ENCODE assay signal across 9 mouse cellular contexts in the genomic region with DNA sequence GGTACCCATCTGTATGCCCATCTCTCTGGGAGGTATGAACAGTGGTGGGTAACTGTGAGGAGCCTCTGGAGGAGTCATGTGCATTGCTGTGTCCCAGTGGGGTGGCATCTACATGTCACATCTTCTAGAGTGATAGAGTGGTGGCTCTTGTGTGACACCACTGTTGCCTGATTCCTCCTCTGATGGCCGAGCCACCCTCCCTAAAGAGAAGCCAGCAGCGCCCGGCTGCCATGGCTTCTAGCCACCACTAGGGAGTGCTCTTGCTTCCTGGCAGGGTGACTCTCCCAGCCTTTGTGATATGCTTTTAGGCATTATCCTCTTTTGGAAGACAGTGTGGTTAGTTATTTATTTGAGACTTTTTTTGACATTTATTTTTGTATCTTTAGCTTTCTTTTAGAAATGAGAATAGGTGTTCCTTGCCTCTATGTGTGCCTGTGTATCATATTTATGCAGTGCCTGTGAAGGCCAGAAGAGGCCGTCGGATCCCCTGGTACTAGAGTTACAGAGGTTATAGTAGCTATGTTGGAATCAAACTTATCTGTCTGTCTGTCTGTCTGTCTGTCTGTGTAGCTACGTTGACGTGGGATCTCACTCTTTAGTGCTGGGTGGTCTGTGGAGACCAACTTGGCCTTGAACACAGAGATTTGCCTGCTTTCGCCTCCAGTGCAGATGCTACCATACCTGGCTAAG. TPM values are rescaled to one million over a fixed set of nuclear protein-coding genes. Genes with fewer than 3 reads are reported as not detected.
DNase-seq lines count a peak whose midpoint lies in the region; ATAC-seq and TF ChIP-seq lines count a peak whose summit lies in the region.
"Had no signal": no experiment of that assay in that cellular context is flagged by ENCODE, and none has a peak within 500 bp of the region (broad histone marks: within the 10 kb centered on the region; RNA-seq: fewer than 3 reads in every experiment).

No protein-coding gene starts in this region.

- WGBS in forebrain, embryonic 10.5 days, result 54% methylated on average over 8 of the region's 8 CpGs
- WGBS in large intestine, adult 2 months, result 49% methylated on average over 8 of the region's 8 CpGs
- WGBS in lung, embryonic 14.5 days, result 40% methylated on average over 8 of the region's 8 CpGs
- WGBS in olfactory bulb, adult 2 months, result 39% methylated on average over 8 of the region's 8 CpGs

- no peak overlapping the region for H3K4me3 ChIP-seq in E14TG2a.4 (replicated peaks; ENCODE audit: low read length)
- no peak overlapping the region for H3K4me3 ChIP-seq in forebrain, embryonic 10.5 days
- no peak overlapping the region for H3K4me3 ChIP-seq in lung, embryonic 14.5 days (ENCODE audit: low read depth, low read length)
- no peak overlapping the region for H3K4me3 ChIP-seq in olfactory bulb, adult 2 months (ENCODE audit: insufficient read depth, low read depth, low read length)
- H3K4me3 ChIP-seq: erythroblast, embryonic 14.5 days had no signal

- H3K27ac ChIP-seq in forebrain, embryonic 10.5 days, result peak overlapping the region; percentile 52; the same call in 1 of the 2 replicates
- H3K27ac ChIP-seq in lung, embryonic 14.5 days (ENCODE audit: low read depth), result no peak overlapping the region
- no peak overlapping the region for H3K27ac ChIP-seq in olfactory bulb, adult 2 months (ENCODE audit: insufficient read depth, low read depth, low read length)

- TF ChIP-seq POLR2A in brain, embryonic 14.5 days (IDR thresholded peaks at IDR 0.05; ENCODE audit: borderline replicate concordance, extremely low read depth, insufficient read depth, insufficient read length, poor library complexity, severe bottlenecking), result no peak
- TF ChIP-seq POLR2A in olfactory bulb, adult 2 months (IDR thresholded peaks at IDR 0.05; ENCODE audit: insufficient read depth, low read depth, low read length), result no peak

- H3K9me3 ChIP-seq in E14TG2a.4 (ENCODE audit: low read length), result no peaks in the 10 kb centered on the region
- H3K9me3 ChIP-seq in forebrain, embryonic 10.5 days, result no peaks in the 10 kb centered on the region
- no peaks in the 10 kb centered on the region for H3K9me3 ChIP-seq in lung, embryonic 14.5 days (ENCODE audit: low read depth, low read length)

- no peaks in the 10 kb centered on the region for H3K27me3 ChIP-seq in E14TG2a.4 (ENCODE audit: insufficient read depth, low read length)
- no peaks in the 10 kb centered on the region for H3K27me3 ChIP-seq in forebrain, embryonic 10.5 days (ENCODE audit: poor library complexity, severe bottlenecking)
- no peaks in the 10 kb centered on the region for H3K27me3 ChIP-seq in lung, embryonic 14.5 days (ENCODE audit: insufficient read depth, low read length)

- peak; percentile 53 for ATAC-seq in lung, embryonic 14.5 days (ENCODE audit: insufficient read depth)

- TF ChIP-seq CTCF in E14TG2a.4 (conservative IDR thresholded peaks at IDR 0.05; ENCODE audit: low read length), result peak; percentile 98
- TF ChIP-seq CTCF in brain, embryonic 14.5 days (IDR thresholded peaks at IDR 0.05; ENCODE audit: borderline replicate concordance, extremely low read depth, insufficient read depth, insufficient read length), result peak; percentile 92
- peak; percentile 96 for TF ChIP-seq CTCF in lung, embryonic 14.5 days (IDR thresholded peaks at IDR 0.05; ENCODE audit: low read depth)
- TF ChIP-seq CTCF in olfactory bulb, adult 2 months (IDR thresholded peaks at IDR 0.05; ENCODE audit: insufficient read depth, low read depth, low read length), result peak; percentile 97

- H3K4me2 ChIP-seq in lung, embryonic 14.5 days, result no peak overlapping the region

- intact Hi-C loops in heart, postnatal 25 days (cut with DNase I), result loop anchor here (1.0 to 5.0 kb wide), 4 partner anchors 38 to 170 kb away; partner anchors contain the start of genes Parp3 and Rrp9

- H3K36me3 ChIP-seq in E14TG2a.4 (ENCODE audit: insufficient read depth, low read length), result peaks cover 63% of the 10 kb centered on the region
- H3K36me3 ChIP-seq in forebrain, embryonic 10.5 days (replicated peaks), result peaks cover 34% of the 10 kb centered on the region
- H3K36me3 ChIP-seq in lung, embryonic 14.5 days (ENCODE audit: insufficient read depth), result peaks cover 17% of the 10 kb centered on the region

- H3K4me1 ChIP-seq in E14TG2a.4 (replicated peaks; ENCODE audit: low read depth, low read length), result peaks cover 50% of the 10 kb centered on the region
- peaks cover 19% of the 10 kb centered on the region for H3K4me1 ChIP-seq in forebrain, embryonic 10.5 days
- H3K4me1 ChIP-seq in lung, embryonic 14.5 days (ENCODE audit: insufficient read depth), result no peaks in the 10 kb centered on the region
- peaks cover 29% of the 10 kb centered on the region for H3K4me1 ChIP-seq in olfactory bulb, adult 2 months (ENCODE audit: control insufficient read depth, insufficient read depth, low read length)

- DNase-seq in brain, embryonic 14.5 days (ENCODE audit: low read depth), result peak; percentile 75
- peak; percentile 67 for DNase-seq in forebrain, embryonic 10.5 days (ENCODE audit: extremely low spot score, low spot score)
- peak; percentile 62 for DNase-seq in heart, postnatal 25 days (ENCODE audit: low spot score)
- DNase-seq in large intestine, adult 2 months (ENCODE audit: low read depth, low spot score), result peak; percentile 28
- peak; percentile 88 for DNase-seq in lung, embryonic 14.5 days
- peak; percentile 71 for DNase-seq in thymus, postnatal 14 days

- no peak overlapping the region for H3K9ac ChIP-seq in lung, embryonic 14.5 days

RNA-seq across cellular contexts. Expression of gene Poc1a, which starts 25.9 kb away (rescaled TPM):
- polyA plus RNA-seq in brain, embryonic 14.5 days (2012; rRNA removed), result 10.4 and 15.4 TPM in 2 replicates
- polyA plus RNA-seq in forebrain, embryonic 10.5 days (2016; fragmentation: Nextera tagmentation; extraction: Ambion mirVana), result 42.7 and 46.4 TPM in 2 replicates
- total RNA-seq in heart, postnatal 25 days (2021), result 1 to 10 TPM; 3.3 to 3.4 TPM
- 19.7 and 23.2 TPM in 2 replicates for polyA plus RNA-seq in large intestine, adult 2 months (2012; rRNA removed)
- polyA plus RNA-seq in lung, embryonic 14.5 days (2014; fragmentation: Nextera tagmentation; extraction: Ambion mirVana), result 27.1 and 29.5 TPM in 2 replicates
- polyA plus RNA-seq in olfactory bulb, adult 2 months (2012; ENCODE audit: insufficient read depth, insufficient read length, low replicate concordance, missing spikeins), result not detected in 2 replicates

RNA-seq across cellular contexts. Expression of gene Alas1, which starts 58.4 kb away (rescaled TPM):
- 75.2 and 75.4 TPM in 2 replicates for polyA plus RNA-seq in brain, embryonic 14.5 days (2012; rRNA removed)
- 74.2 and 75.2 TPM in 2 replicates for polyA plus RNA-seq in forebrain, embryonic 10.5 days (2016; fragmentation: Nextera tagmentation; extraction: Ambion mirVana)
- 100 to 1,000 TPM; 571 to 593 TPM for total RNA-seq in heart, postnatal 25 days (2021)
- 106 and 167 TPM in 2 replicates for polyA plus RNA-seq in large intestine, adult 2 months (2012; rRNA removed)
- 104 and 110 TPM in 2 replicates for polyA plus RNA-seq in lung, embryonic 14.5 days (2014; fragmentation: Nextera tagmentation; extraction: Ambion mirVana)
- polyA plus RNA-seq in olfactory bulb, adult 2 months (2012; ENCODE audit: insufficient read depth, insufficient read length, low replicate concordance, missing spikeins), result not detected in 2 replicates

Comparison
In these comparisons a context has a peak if more than half of its experiments do, and no peak if none do; other contexts are left out.
1. DNase-seq: peak in every context shown above with its lines; median percentile 88 in lung, embryonic 14.5 days; 75 in brain, embryonic 14.5 days; 71 in thymus, postnatal 14 days; 67 in forebrain, embryonic 10.5 days; 62 in heart, postnatal 25 days; 28 in large intestine, adult 2 months.
2. RNA of gene Poc1a, which starts 25.9 kb away (polyA plus RNA-seq): 42.7 to 46.4 TPM in forebrain, embryonic 10.5 days, 27.1 to 29.5 TPM in lung, embryonic 14.5 days, 19.7 to 23.2 TPM in large intestine, adult 2 months and 10.4 to 15.4 TPM in brain, embryonic 14.5 days; not detected in olfactory bulb, adult 2 months; every median in the first group is over 10 times any median in the second.
3. Peak in every context shown above with its lines, with median percentiles within 50 percentile points of each other: CTCF ChIP-seq.